Mouse (Mus musculus) layer of hippocampus, adult 2 months (tissue): Measurements from ENCODE around the gene Sox5. TPM values are rescaled to one million over a fixed set of nuclear protein-coding genes. Genes with fewer than 3 reads are reported as not detected.

Experiments
- DNase-seq, 2 experiments: peaks; one replicate each; pipeline ENCODE4 v3.0.0; 2022; ENCODE audit warnings: low spot score in 2 of 2
- H3K27ac ChIP-seq: fragments of 200-600 bp; 2 replicates; pipeline ENCODE4 v1.8.1; 2022
- H3K4me3 ChIP-seq: fragments of 200-600 bp; 2 replicates; pipeline ENCODE4 v1.8.1; 2022; ENCODE audit warnings: mild to moderate bottlenecking
- CTCF ChIP-seq: fragments of 200-600 bp; conservative IDR thresholded peaks from 2 replicates; pipeline ENCODE4 v1.8.1; 2022; ENCODE audit warnings: antibody characterized with exemption, mild to moderate bottlenecking, moderate library complexity
- total RNA-seq, 2 experiments: library from RNA; stranded (reverse); gene quantifications; 2 replicates each; pipeline ENCODE4 v1.2.3; 2021

Gene Sox5
- total RNA-seq, 2 experiments from 2014 or later: 36.8 to 42.0 TPM

DNA sequence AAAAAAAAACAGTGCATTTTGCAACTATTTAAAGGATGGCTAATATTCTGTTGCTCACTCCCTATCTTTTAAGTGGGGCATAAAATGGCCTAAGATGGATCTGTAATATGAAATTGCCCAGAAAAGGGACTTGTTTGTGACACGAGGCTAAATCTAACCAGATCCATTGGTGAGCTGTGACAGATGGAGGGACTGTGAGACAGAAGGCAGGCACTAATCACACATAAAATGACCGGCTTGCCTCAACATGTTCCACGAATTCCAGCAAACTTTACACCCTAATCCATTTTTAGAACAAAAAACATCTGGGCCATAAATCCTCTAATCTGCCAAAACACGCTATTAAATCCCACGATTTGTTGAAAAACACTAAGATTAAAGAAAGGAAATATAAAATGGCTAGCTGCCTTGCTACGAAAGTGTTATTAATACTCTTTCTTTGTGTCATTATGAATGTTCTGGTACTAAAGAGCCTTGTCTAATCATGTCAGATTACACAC, 919.1 kb downstream of the Sox5 start:
- DNase-seq: no peak
- TF ChIP-seq CTCF: no peak
- no peak overlapping the region for H3K27ac ChIP-seq
- H3K4me3 ChIP-seq: no peak overlapping the region

GRCm38 (mm10) chr6:143860036-143860435, 921.7 kb downstream of the Sox5 start:
- Histone ChIP-seq H3K4me3 (no peak overlapping the region), H3K27ac (no peak overlapping the region)
- no peak for DNase-seq
- TF ChIP-seq CTCF: no peak

DNA sequence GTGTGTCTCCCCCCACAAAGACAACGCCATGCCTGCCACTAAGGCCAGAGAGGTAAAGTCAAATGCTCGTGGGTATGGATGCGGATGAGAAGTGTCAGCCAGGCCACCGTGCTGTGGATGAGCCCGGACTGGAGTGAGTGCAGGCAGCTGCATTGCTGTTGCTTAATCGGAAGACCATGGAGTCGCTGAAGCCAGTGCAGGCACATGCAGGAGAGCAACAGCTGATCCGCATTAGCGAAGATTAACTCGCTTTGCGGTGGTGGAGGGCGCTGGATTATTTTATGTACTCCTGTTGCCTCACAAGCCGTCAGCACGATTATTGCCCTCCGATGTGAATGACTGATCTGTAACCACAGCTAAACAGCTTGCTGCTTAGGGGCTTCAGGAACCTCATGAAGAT, 922.2 kb downstream of the Sox5 start:
- TF ChIP-seq CTCF: no peak
- H3K27ac ChIP-seq: no peak overlapping the region
- no peak for DNase-seq
- no peak overlapping the region for H3K4me3 ChIP-seq

DNA sequence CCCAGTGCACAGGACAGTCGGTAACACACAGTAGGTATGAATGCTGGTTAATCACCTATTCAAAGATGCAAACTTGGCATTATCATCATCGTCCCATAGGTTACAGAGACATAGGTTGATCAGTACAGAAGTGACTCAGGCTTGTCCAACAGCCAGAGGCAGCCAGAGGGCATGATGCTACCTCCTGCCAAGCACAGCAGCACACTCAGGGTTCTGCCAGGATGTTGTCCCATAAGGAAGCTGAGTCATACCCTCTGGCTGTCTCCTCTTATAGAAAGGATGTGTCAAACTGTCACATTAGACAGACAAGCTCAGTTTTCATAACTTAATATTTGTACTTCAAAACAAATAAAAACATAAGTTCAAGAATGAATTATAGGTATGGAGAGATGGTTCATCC, 923.2 kb downstream of the Sox5 start:
- Histone ChIP-seq H3K4me3 (no peak overlapping the region), H3K27ac (no peak overlapping the region)
- no peak for TF ChIP-seq CTCF
- no peak for DNase-seq

DNA sequence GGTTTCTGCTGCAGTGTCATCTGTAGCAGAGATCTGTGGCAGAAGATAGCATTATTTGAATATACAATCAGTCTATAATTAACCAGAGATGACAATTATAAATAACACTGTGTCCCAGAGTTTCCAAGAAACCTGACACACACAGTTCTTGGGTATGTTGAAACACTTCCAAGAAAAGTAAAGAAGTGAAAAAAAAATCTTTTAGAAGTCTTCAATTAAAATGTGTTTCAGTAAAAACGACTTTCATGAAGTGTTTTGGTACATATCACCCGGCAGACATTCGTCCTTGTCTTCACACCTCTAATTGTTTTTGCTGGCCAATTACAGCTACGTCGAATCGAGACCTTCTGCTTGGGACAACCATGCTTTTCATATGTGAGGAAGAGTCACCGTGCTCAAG, 924.4 kb downstream of the Sox5 start:
- DNase-seq: no peak
- Histone ChIP-seq H3K4me3 (no peak overlapping the region), H3K27ac (no peak overlapping the region)
- TF ChIP-seq CTCF: no peak

GRCm38 (mm10) chr6:143855421-143855820, 926.4 kb downstream of the Sox5 start:
- no peak overlapping the region for H3K4me3 ChIP-seq
- TF ChIP-seq CTCF: no peak
- H3K27ac ChIP-seq: no peak overlapping the region
- no peak for DNase-seq

DNA sequence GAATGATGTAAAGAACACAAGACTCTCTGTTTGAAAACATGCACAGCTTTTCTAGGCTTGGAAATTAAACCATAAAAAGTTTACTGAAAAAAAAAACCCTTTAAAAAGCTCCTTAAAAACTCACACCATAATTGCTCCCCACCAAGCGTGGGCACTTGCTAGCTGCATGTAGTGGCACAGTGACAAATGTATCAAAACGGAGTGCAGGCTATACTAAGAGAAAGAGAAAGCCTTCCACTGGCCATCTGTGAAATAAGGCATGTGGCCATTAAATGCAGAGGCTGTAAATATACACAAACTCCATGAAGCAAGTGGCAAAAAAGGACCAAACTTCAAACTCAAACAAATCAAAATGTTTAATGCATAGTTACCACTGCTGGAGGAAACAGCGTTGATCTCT, 927.7 kb downstream of the Sox5 start:
- no peak overlapping the region for H3K27ac ChIP-seq
- DNase-seq: no peak

GRCm38 (mm10) chr6:143845761-143846160, 936.0 kb downstream of the Sox5 start:
- TF ChIP-seq CTCF: no peak
- no peak overlapping the region for H3K27ac ChIP-seq
- H3K4me3 ChIP-seq: no peak overlapping the region
- DNase-seq: no peak

More for the DNA sequence above, 927.7 kb downstream of the Sox5 start:
- H3K4me3 ChIP-seq: no peak overlapping the region
- TF ChIP-seq CTCF: no peak

- TF ChIP-seq CTCF: no peak
- no peak overlapping the region for H3K27ac ChIP-seq
- no peak overlapping the region for H3K4me3 ChIP-seq
- DNase-seq: no peak
Measured at GRCm38 (mm10) chr6:143844701-143844970, 937.1 kb downstream of the Sox5 start.

DNA sequence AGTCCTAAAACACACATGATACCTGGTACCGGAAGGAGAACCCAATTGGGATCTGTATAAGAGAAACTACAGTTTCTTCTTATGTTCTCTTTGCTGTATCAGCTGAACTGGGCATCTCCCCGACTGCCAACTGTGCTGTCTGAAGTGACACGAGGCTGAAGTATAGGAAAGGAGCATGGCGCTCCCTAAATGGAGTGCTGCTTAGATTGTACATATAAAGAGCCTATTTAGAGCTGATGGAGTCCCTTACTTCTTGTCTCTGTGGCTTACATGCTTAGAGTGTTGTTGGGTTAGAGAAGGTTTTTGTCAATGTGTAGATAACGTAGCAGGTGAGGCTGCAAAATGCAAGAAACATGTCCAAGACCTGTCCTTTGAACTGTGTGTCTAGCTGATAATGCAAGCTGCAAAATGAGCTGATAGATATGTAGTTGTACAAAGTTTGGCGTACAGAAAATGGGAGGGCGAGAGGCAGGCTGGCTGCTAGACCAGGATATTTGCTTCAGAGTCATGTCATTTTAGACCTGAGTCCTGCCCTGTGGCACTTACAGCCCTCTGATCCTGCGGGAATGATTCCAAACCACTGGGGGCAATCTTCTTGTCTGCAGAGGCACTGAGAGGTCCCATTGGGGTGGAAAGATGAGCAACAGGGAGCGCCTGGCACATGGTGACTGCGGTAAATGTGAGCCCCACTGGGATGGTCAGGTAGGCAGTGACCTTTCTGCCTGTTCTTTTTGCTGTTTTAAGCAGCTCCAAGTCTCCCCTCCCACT, 937.7 kb downstream of the Sox5 start:
- Histone ChIP-seq H3K4me3 (no peak overlapping the region), H3K27ac (no peak overlapping the region)
- TF ChIP-seq CTCF: no peak
- DNase-seq: no peak

GRCm38 (mm10) chr6:143841954-143842353, 939.8 kb downstream of the Sox5 start:
- no peak for TF ChIP-seq CTCF
- no peak overlapping the region for H3K27ac ChIP-seq
- no peak for DNase-seq
- no peak overlapping the region for H3K4me3 ChIP-seq

GRCm38 (mm10) chr6:143841109-143841638, 940.6 kb downstream of the Sox5 start:
- peak in 1 of 2 experiments; percentile 23 for DNase-seq
- no peak overlapping the region for H3K4me3 ChIP-seq
- no peak for TF ChIP-seq CTCF
- peak overlapping the region; percentile 70 for H3K27ac ChIP-seq

- H3K27ac ChIP-seq: peak overlapping the region; percentile 61; the same call in 1 of the 2 replicates
- no peak for DNase-seq
- TF ChIP-seq CTCF: no peak
- no peak overlapping the region for H3K4me3 ChIP-seq
Measured at GRCm38 (mm10) chr6:143838384-143839076, 943.2 kb downstream of the Sox5 start.

DNA sequence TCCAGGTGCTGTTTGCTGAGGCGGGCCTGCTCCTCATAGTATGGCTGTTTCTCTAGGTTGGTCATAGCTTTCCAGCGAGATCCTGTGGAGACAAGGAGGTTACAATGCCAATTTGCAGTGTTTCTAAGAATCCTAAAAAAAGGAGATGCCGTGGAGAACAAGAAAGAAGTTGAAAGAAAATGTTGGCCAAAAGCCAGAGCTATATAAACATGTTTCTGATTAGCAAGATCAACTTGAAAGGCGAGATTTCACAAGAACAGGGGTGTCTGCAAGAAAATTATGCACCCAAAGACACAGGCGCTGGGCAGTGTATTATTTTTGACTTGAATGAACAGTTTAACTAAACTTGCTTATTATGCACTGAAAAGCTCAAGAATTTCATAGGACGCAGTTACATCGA, 946.4 kb downstream of the Sox5 start:
- DNase-seq: no peak
- TF ChIP-seq CTCF: no peak
- H3K4me3 ChIP-seq: no peak overlapping the region
- H3K27ac ChIP-seq: no peak overlapping the region
